Mouse (Mus musculus) kidney, adult 2 months (tissue): ENCODE measurements at regions not wholly inside any gene's neighbourhood (a gene's known extent, or its start where the extent isn't known, plus 50 kb on each side); places are given as distances from the start of the nearest gene placed in this dataset.

Experiments
- CTCF ChIP-seq: fragments of 200-500 bp; conservative IDR thresholded peaks from 2 replicates; pipeline ENCODE4 v1.5.1; 2011; ENCODE audit warnings: low read depth, mild to moderate bottlenecking, control low read depth, low read length, moderate library complexity, mixed read lengths; ENCODE audit not compliant: insufficient read depth, insufficient read length
- POLR2A ChIP-seq: fragments of 200-500 bp; IDR thresholded peaks from one replicate; pipeline ENCODE4 v1.6.1; 2011; ENCODE audit warnings: low read depth, low read length, control low read depth

DNA sequence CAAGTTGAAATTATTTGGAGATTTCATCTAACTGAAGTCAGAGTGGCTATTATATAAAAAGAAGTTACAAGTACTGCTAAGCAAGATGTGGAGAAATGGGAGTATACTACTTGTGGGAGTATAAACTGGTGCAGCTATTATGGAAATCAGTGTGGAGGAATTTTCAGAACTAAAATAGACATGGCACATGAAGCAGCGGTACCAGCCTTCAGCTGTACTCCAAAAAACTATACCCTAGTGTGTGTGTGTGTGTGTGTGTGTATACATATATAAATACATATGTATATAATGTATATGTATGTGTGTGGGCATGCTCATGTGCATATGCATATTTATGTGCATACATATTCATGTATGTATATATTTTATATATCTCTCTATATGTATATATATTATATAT is 2112.6 kb downstream of the 9330182O14Rik start:
- TF ChIP-seq CTCF (no peak), POLR2A (no peak)
